Mouse (Mus musculus): ENCODE measurements around the gene Elovl6. TPM values are rescaled to one million over a fixed set of nuclear protein-coding genes. Genes with fewer than 3 reads are reported as not detected.

The Elovl6 gene
- polyA plus RNA-seq, 1 experiment = 0.01 TPM

DNA sequence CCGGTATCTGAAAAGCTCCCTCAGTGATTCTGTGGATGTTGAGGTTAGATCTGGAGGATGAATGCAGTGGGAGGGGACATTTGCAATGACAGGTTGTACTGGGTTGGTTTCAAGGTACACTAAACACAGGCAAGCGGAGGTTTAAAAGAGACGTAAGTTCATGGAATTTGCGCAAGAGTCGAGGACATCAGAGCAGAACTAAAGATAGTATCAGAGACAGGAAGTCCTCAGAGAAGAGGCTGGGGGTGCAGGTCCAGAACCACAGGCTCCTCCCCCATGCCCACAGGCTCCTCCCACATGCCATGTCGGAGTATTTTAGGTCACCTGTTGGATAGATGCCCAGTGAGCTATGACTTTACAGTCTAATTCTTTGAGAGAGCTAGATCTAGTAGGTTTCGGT is 126.6 kb downstream of the Elovl6 start:
- TF ChIP-seq GATA1 (IDR thresholded peaks at IDR 0.05; ENCODE audit: low read length) = no peak
- no peak for TF ChIP-seq TAL1 (IDR thresholded peaks at IDR 0.05; ENCODE audit: low read length)
- Histone ChIP-seq H3K4me3 (replicated peaks) (no peak overlapping the region), H3K36me3 (ENCODE audit: control insufficient read depth) (no peaks in the 10 kb centered on the region)

DNA sequence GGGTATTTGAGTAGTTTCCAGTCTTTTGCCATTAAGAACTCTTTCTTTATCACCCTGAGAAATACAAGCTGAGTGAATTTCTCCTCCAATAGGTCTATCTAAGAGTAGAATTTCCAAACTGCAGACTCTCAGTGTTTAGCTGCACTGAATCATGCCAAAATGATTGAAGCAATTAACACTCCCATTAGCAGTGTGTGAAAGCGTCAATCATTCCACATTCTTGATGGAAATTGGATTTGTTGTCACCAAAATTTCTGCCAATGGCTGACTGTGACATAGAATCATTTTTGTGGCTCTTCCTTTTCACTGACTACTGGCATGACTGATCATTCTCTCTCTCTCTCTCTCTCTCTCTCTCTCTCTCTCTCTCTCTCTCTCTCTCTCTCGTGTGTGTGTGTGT is 131.8 kb downstream of the Elovl6 start:
- TF ChIP-seq GATA1 (IDR thresholded peaks at IDR 0.05; ENCODE audit: low read length) = no peak
- no peak for TF ChIP-seq TAL1 (IDR thresholded peaks at IDR 0.05; ENCODE audit: low read length)
- no peaks in the 10 kb centered on the region for H3K4me1 ChIP-seq (ENCODE audit: control insufficient read depth)
- no peak overlapping the region for H3K4me3 ChIP-seq (replicated peaks)
- no peaks in the 10 kb centered on the region for H3K36me3 ChIP-seq (ENCODE audit: control insufficient read depth)
- H3K27me3 ChIP-seq (ENCODE audit: control insufficient read depth) = no peaks in the 10 kb centered on the region
- peaks cover 8% of the 10 kb centered on the region for H3K9me3 ChIP-seq (ENCODE audit: control insufficient read depth, low read length)

More for the DNA sequence above, 126.6 kb downstream of the Elovl6 start:
- peaks cover 6% of the 10 kb centered on the region; the same call in 1 of the 2 replicates for H3K9me3 ChIP-seq (ENCODE audit: control insufficient read depth, low read length)
- H3K27me3 ChIP-seq (ENCODE audit: control insufficient read depth) = no peaks in the 10 kb centered on the region
- H3K4me1 ChIP-seq (ENCODE audit: control insufficient read depth) = no peaks in the 10 kb centered on the region

DNA sequence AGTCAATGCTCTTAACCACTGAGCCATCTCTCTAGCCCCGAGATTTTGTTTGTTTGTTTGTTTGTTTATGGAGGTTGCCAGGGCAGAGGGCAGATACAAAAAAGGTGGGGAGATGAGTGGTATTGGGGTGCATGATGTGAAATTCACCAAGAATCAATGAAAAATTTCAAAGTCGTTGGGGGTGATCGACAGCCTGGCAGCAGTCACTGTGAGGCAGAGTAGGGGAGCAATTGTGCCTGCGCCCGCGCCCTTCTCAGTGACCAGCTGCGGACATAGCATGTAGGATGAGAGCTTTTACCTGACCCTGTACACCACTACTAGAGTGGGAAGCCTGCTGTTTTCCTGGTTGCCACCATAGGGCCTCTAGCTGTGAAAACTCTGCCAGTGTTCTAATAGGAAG is 143.8 kb downstream of the Elovl6 start:
- no peaks in the 10 kb centered on the region for H3K9me3 ChIP-seq (ENCODE audit: control insufficient read depth, low read length)
- no peaks in the 10 kb centered on the region for H3K27me3 ChIP-seq (ENCODE audit: control insufficient read depth)
- no peaks in the 10 kb centered on the region for H3K36me3 ChIP-seq (ENCODE audit: control insufficient read depth)
- TF ChIP-seq TAL1 (IDR thresholded peaks at IDR 0.05; ENCODE audit: low read length) (no peak), GATA1 (IDR thresholded peaks at IDR 0.05; ENCODE audit: low read length) (no peak)
- H3K4me3 ChIP-seq (replicated peaks) = no peak overlapping the region
- no peaks in the 10 kb centered on the region for H3K4me1 ChIP-seq (ENCODE audit: control insufficient read depth)

DNA sequence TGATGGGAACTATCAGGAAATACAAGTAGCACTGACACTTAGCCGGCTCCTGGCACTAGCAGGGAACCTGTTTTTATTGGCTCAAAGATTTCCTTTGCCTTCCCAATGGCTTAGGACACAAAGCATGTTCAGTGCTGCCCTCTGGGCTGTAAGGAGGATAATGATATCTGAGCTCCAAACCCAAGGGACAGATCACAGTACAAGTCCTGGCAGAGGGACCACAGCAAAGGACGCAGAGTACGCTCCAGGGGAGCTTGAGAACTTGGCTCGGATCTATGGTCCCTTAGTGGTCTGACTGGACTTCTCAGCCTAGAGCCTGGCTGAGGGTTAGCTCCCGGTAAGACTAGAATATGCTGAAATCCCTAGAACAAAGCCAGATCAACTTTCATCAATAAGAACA is 148.1 kb downstream of the Elovl6 start:
- no peaks in the 10 kb centered on the region for H3K27me3 ChIP-seq (ENCODE audit: control insufficient read depth)
- no peaks in the 10 kb centered on the region for H3K4me1 ChIP-seq (ENCODE audit: control insufficient read depth)
- TF ChIP-seq GATA1 (IDR thresholded peaks at IDR 0.05; ENCODE audit: low read length) = no peak
- no peak for TF ChIP-seq TAL1 (IDR thresholded peaks at IDR 0.05; ENCODE audit: low read length)
- no peak overlapping the region for H3K4me3 ChIP-seq (replicated peaks)
- no peaks in the 10 kb centered on the region for H3K36me3 ChIP-seq (ENCODE audit: control insufficient read depth)
- H3K9me3 ChIP-seq (ENCODE audit: control insufficient read depth, low read length) = no peaks in the 10 kb centered on the region

DNA sequence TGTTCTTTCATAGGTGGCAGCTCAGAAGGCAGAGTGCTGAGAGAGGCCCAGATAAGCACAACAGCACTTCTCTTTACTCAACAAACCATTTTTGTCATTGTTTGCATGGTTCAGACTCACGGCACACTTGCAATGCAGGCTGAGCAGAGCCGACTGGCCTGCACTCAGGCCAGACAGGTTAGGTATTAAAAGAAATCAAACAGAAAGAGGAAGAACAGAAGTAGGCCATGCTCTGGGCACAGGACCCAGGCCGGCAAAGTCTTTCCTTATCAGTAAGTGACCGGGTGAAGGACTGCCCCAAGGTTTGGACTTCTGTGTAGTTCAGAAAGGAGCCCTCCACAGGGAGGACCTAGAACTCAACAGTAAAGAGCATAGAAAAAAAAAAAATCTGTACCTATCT is 149.7 kb downstream of the Elovl6 start:
- Histone ChIP-seq H3K4me3 (replicated peaks) (no peak overlapping the region), H3K36me3 (ENCODE audit: control insufficient read depth) (no peaks in the 10 kb centered on the region; the same call in 1 of the 2 replicates), H3K9me3 (ENCODE audit: control insufficient read depth, low read length) (no peaks in the 10 kb centered on the region), H3K4me1 (ENCODE audit: control insufficient read depth) (no peaks in the 10 kb centered on the region), H3K27me3 (ENCODE audit: control insufficient read depth) (no peaks in the 10 kb centered on the region)
- TF ChIP-seq GATA1 (IDR thresholded peaks at IDR 0.05; ENCODE audit: low read length) (no peak), TAL1 (IDR thresholded peaks at IDR 0.05; ENCODE audit: low read length) (no peak)

DNA sequence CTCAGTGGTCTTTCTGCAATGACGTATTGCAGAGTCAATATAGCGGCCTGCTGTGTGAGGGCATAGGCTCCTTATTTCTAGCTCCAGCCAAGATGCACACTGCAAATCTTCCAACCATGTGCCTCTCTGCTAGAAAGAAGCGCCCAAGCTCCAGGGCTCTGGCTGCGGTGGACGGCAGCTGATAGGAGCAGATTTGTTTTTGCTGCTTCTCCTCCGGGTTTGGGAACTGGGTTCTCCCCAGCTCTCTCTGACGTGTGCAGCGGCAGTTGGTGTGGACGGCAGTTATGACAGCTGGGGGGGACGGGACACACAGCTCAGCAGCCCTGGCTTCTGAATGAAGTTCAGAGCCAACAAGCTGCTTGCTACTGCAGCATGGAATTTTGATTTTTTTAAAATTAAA is 150.2 kb downstream of the Elovl6 start:
- H3K4me3 ChIP-seq (replicated peaks) = no peak overlapping the region
- no peaks in the 10 kb centered on the region for H3K27me3 ChIP-seq (ENCODE audit: control insufficient read depth)
- H3K9me3 ChIP-seq (ENCODE audit: control insufficient read depth, low read length) = no peaks in the 10 kb centered on the region
- TF ChIP-seq GATA1 (IDR thresholded peaks at IDR 0.05; ENCODE audit: low read length) (no peak), TAL1 (IDR thresholded peaks at IDR 0.05; ENCODE audit: low read length) (no peak)
- H3K4me1 ChIP-seq (ENCODE audit: control insufficient read depth) = no peaks in the 10 kb centered on the region
- no peaks in the 10 kb centered on the region; the same call in 1 of the 2 replicates for H3K36me3 ChIP-seq (ENCODE audit: control insufficient read depth)

DNA sequence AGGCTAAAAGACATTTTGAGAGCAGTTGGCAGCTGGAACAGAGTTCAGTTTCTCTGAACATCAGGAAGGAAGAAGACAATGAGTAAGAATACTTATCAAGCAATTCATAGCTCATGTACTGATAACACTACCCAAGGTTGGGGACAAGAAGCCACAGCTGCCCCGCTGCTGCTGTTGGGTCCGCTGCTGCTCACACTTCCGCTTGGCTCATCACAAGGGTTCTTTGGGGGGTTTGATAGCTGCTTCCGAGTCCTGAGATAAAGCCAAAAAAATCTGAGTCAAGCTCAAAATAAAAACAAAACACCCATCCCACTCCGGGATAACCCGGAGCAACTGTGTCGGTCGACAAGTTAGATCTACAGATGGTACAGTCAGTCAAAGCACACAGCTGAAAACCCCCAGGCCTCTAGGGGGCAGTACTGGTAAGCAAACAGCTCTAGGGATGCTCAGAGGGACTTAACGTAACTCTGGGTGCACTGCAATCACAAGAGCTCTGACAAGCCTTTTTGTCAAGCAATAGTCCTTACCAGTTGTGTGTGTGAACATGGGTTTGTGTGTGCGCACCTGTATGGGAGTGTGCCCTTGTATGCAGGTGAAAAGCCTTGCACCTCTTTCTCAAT is 151.0 kb downstream of the Elovl6 start:
- Histone ChIP-seq H3K9me3 (ENCODE audit: control insufficient read depth, low read length) (no peaks in the 10 kb centered on the region), H3K4me1 (ENCODE audit: control insufficient read depth) (no peaks in the 10 kb centered on the region), H3K4me3 (replicated peaks) (no peak overlapping the region), H3K36me3 (ENCODE audit: control insufficient read depth) (no peaks in the 10 kb centered on the region; the same call in 1 of the 2 replicates), H3K27me3 (ENCODE audit: control insufficient read depth) (no peaks in the 10 kb centered on the region)
- TF ChIP-seq TAL1 (IDR thresholded peaks at IDR 0.05; ENCODE audit: low read length) (no peak), GATA1 (IDR thresholded peaks at IDR 0.05; ENCODE audit: low read length) (no peak)

DNA sequence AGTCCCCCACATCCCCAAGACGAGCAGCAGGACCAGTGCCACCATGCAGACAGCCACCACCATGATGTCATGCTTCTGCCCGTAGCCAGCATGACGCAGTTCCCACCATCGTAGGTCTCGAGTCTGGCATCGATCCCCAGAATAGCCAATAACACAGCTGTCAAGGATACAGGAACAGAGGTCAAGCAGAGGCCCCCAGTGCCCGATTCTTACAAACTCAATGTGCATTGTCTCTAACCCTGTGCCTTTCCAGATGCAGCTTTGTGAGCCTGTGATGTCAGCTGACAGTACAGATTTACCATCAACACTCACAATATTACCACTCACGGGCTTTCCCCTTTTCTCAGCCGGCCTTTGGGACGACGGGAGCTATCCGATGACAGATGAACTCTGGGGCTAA is 154.0 kb downstream of the Elovl6 start:
- Histone ChIP-seq H3K9me3 (ENCODE audit: control insufficient read depth, low read length) (no peaks in the 10 kb centered on the region), H3K4me1 (ENCODE audit: control insufficient read depth) (no peaks in the 10 kb centered on the region), H3K36me3 (ENCODE audit: control insufficient read depth) (no peaks in the 10 kb centered on the region; the same call in 1 of the 2 replicates), H3K27me3 (ENCODE audit: control insufficient read depth) (no peaks in the 10 kb centered on the region), H3K4me3 (replicated peaks) (no peak overlapping the region)
- TF ChIP-seq GATA1 (IDR thresholded peaks at IDR 0.05; ENCODE audit: low read length) (no peak), TAL1 (IDR thresholded peaks at IDR 0.05; ENCODE audit: low read length) (no peak)

DNA sequence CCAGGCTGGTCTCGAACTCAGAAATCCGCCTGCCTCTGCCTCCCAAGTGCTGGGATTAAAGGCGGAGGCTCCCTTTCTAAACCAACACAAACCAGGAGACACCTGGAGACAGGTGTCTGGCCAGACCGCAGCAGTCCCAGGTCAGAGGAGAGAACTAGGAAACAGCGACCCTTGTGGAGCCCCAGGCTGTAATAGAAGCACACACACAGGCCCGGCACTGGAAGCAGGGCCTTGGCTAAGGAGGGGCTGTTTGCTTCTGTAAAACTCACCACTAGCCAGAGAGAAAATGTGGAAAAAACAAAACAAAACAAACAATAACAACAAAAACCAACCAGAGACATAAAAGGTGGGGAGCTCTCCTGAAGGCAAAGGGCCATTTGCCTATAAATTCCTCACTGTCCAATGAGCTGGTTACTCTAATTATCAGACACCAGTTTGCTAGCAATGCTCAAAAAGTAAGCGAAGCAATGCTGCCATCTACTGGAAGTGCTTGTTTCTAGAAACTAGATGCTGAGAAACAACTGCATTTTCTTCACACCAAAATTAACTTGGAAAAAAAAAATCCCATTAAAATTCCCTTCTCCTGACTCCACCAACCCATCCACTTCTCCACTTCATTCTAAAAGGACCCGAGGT is 154.7 kb downstream of the Elovl6 start:
- H3K4me1 ChIP-seq (ENCODE audit: control insufficient read depth) = no peaks in the 10 kb centered on the region
- no peaks in the 10 kb centered on the region for H3K9me3 ChIP-seq (ENCODE audit: control insufficient read depth, low read length)
- H3K27me3 ChIP-seq (ENCODE audit: control insufficient read depth) = no peaks in the 10 kb centered on the region
- H3K4me3 ChIP-seq (replicated peaks) = no peak overlapping the region
- TF ChIP-seq TAL1 (IDR thresholded peaks at IDR 0.05; ENCODE audit: low read length) = no peak
- TF ChIP-seq GATA1 (IDR thresholded peaks at IDR 0.05; ENCODE audit: low read length) = no peak
- H3K36me3 ChIP-seq (ENCODE audit: control insufficient read depth) = no peaks in the 10 kb centered on the region; the same call in 1 of the 2 replicates

Data from erythroblast, embryonic 14.5 days (primary cell).